9 mouse cellular contexts compared by ENCODE assay signal in genomic region chr4:129462118-129462517, GRCm38 (mm10). TPM values are rescaled to one million over a fixed set of nuclear protein-coding genes. Genes with fewer than 3 reads are reported as not detected.
DNase-seq lines count a peak whose midpoint lies in the region; ATAC-seq and TF ChIP-seq lines count a peak whose summit lies in the region.
"Had no signal": no experiment of that assay in that cellular context is flagged by ENCODE, and none has a peak within 500 bp of the region (broad histone marks: within the 10 kb centered on the region; RNA-seq: fewer than 3 reads in every experiment).

No protein-coding gene starts in this region.

- no peaks in the 10 kb centered on the region for H3K27me3 ChIP-seq in CH12.LX (replicated peaks)
- H3K27me3 ChIP-seq in forebrain, embryonic 12.5 days, result no peaks in the 10 kb centered on the region
- no peaks in the 10 kb centered on the region for H3K27me3 ChIP-seq in small intestine, adult 2 months (ENCODE audit: control insufficient read depth, insufficient read depth, low read length)

- H3K4me2 ChIP-seq in CH12.LX (ENCODE audit: insufficient read depth, low read depth, poor library complexity, severe bottlenecking), result peak overlapping the region; percentile 82
- peak overlapping the region; percentile 87 for H3K4me2 ChIP-seq in forebrain, embryonic 12.5 days

- TF ChIP-seq POLR2A in CH12.LX (IDR thresholded peaks at IDR 0.05; ENCODE audit: low read depth, low read length), result no peak
- no peak for TF ChIP-seq POLR2A in small intestine, adult 2 months (IDR thresholded peaks at IDR 0.05; ENCODE audit: low read depth, low read length)

- H3K4me3 ChIP-seq in CH12.LX (replicated peaks in 1 of 3; ENCODE audit: low read depth in 2 of 3, low read length in 2 of 3, poor library complexity in 1 of 3), result peak overlapping the region; percentile 74 to 92 (median 81)
- H3K4me3 ChIP-seq in forebrain, embryonic 12.5 days (replicated peaks), result peak overlapping the region; percentile 89
- H3K4me3 ChIP-seq in small intestine, adult 2 months (ENCODE audit: low read depth, low read length), result peak overlapping the region; percentile 77

- dilution Hi-C loops in CH12.LX (cut with MboI; ENCODE audit: extremely low pct_ligation_motif_present, extremely low pct_unique_long_range_greater_than_20kb, low sequenced_read_pairs), result no loop called here

- H3K36me3 ChIP-seq in CH12.LX (replicated peaks in 1 of 2; ENCODE audit: control insufficient read depth in 1 of 2, insufficient read depth in 1 of 2, low read length in 1 of 2), result peaks cover 23 to 42% of the 10 kb centered on the region in 2 experiments
- H3K36me3 ChIP-seq in forebrain, embryonic 12.5 days (replicated peaks), result peaks cover 24% of the 10 kb centered on the region
- H3K36me3 ChIP-seq in small intestine, adult 2 months (ENCODE audit: control insufficient read depth, insufficient read depth, low read length), result peaks cover 17% of the 10 kb centered on the region

- TF ChIP-seq CTCF in CH12.LX (conservative IDR thresholded peaks at IDR 0.05 in 1 of 2, IDR thresholded peaks at IDR 0.05 in 1 of 2; ENCODE audit: low read depth in 2 of 2, low read length in 2 of 2), result no peak
- no peak for TF ChIP-seq CTCF in small intestine, adult 2 months (IDR thresholded peaks at IDR 0.05; ENCODE audit: extremely low read depth, insufficient read length, insufficient replicate concordance, low read depth, low read length)

- peak; percentile 49 for DNase-seq in cerebellum, adult 11-12 months
- DNase-seq in CH12.LX (ENCODE audit: extremely low read depth), result no peak
- peak; percentile 18 for DNase-seq in kidney, postnatal 14 days
- no peak for DNase-seq in right cerebral cortex, postnatal 25 days
- DNase-seq in ovary, adult 18-20 months (ENCODE audit: low spot score), result no peak

- no peaks in the 10 kb centered on the region for H3K9me3 ChIP-seq in CH12.LX (replicated peaks; ENCODE audit: low read length)
- H3K9me3 ChIP-seq in forebrain, embryonic 12.5 days, result no peaks in the 10 kb centered on the region

- no peak overlapping the region for H3K27ac ChIP-seq in CH12.LX (ENCODE audit: insufficient read depth, low read depth)
- no peak overlapping the region for H3K27ac ChIP-seq in forebrain, embryonic 12.5 days
- H3K27ac ChIP-seq in small intestine, adult 2 months (ENCODE audit: insufficient read depth, low read depth, low read length), result no peak overlapping the region

- in situ Hi-C loops in CH12.LX (cut with MboI; ENCODE audit: low pct_ligation_motif_present, low pct_unique_long_range_greater_than_20kb, low sequenced_read_pairs), result no loop called here

- H3K4me1 ChIP-seq in CH12.LX (ENCODE audit: control insufficient read depth in 1 of 2, insufficient read depth in 2 of 2), result peaks cover 3 to 35% of the 10 kb centered on the region in 2 experiments
- H3K4me1 ChIP-seq in forebrain, embryonic 12.5 days, result peaks cover 15% of the 10 kb centered on the region
- H3K4me1 ChIP-seq in small intestine, adult 2 months (ENCODE audit: control insufficient read depth, insufficient read depth, insufficient read length, low read length), result peaks cover 11% of the 10 kb centered on the region; the same call in 1 of the 2 replicates

- TF ChIP-seq RAD21 in CH12.LX (IDR thresholded peaks at IDR 0.05; ENCODE audit: low read depth, low read length), result no peak

- H3K9ac ChIP-seq in CH12.LX (ENCODE audit: insufficient read depth, low read depth), result peak overlapping the region; percentile 83
- peak overlapping the region; percentile 75 for H3K9ac ChIP-seq in forebrain, embryonic 12.5 days

- WGBS in forebrain, embryonic 12.5 days, result 46% methylated on average over 3 of the region's 3 CpGs
- WGBS in small intestine, adult 2 months, result 21% methylated on average over 3 of the region's 3 CpGs

- peaks cover 5% of the 10 kb centered on the region for H3K79me2 ChIP-seq in CH12.LX (replicated peaks; ENCODE audit: control insufficient read depth, extremely low read depth, insufficient read depth, poor library complexity, severe bottlenecking)

- no peak for TF ChIP-seq EP300 in CH12.LX (IDR thresholded peaks at IDR 0.05; ENCODE audit: low read length)

- no peak for ATAC-seq in cerebellum, adult (ENCODE audit: insufficient number of reproducible peaks, low FRiP score, low TSS enrichment)
- no peak for ATAC-seq in forebrain, embryonic 12.5 days (ENCODE audit: low FRiP score)

TF ChIP-seq in CH12.LX, 34 proteins besides CTCF, POLR2A, EP300 and RAD21:
- TF ChIP-seq MYC (IDR thresholded peaks at IDR 0.05; ENCODE audit: low read depth, low read length) (no peak), ELF1 (IDR thresholded peaks at IDR 0.05; ENCODE audit: low read depth, low read length) (no peak), IRF4 (IDR thresholded peaks at IDR 0.05; ENCODE audit: low read depth, low read length) (no peak), RCOR1 (conservative IDR thresholded peaks at IDR 0.05; ENCODE audit: low read depth, low read length) (no peak), ZMIZ1 (IDR thresholded peaks at IDR 0.05; ENCODE audit: low read depth, low read length) (no peak), MAX (IDR thresholded peaks at IDR 0.05; ENCODE audit: low read length) (no peak), MAFK (IDR thresholded peaks at IDR 0.05; ENCODE audit: insufficient replicate concordance, low read length) (no peak), MAZ (IDR thresholded peaks at IDR 0.05; ENCODE audit: low read depth, low read length) (no peak), GABPA (IDR thresholded peaks at IDR 0.05; ENCODE audit: insufficient replicate concordance, low read depth, low read length) (no peak), ZC3H11A (IDR thresholded peaks at IDR 0.05; ENCODE audit: low read depth, low read length) (no peak), USF2 (conservative IDR thresholded peaks at IDR 0.05; ENCODE audit: low read depth, low read length) (no peak), JUN (IDR thresholded peaks at IDR 0.05; ENCODE audit: insufficient read depth, low read depth, low read length) (no peak)

RNA-seq across cellular contexts. Expression of gene Bsdc1, which starts 0.7 kb away (rescaled TPM):
- total RNA-seq in CH12.LX (2012; rRNA removed) (20.2 and 20.4 TPM in 2 replicates), CH12.LX (2014; rRNA removed) (19.3 and 20.6 TPM in 2 replicates)
- polyA plus RNA-seq in CH12.LX (2012; ENCODE audit: insufficient read length, low read depth), result 16.1 and 27.2 TPM in 2 replicates
- polyA plus RNA-seq in forebrain, embryonic 12.5 days (2016; fragmentation: Nextera tagmentation; extraction: Ambion mirVana), result 27.3 and 29.4 TPM in 2 replicates
- polyA plus RNA-seq in small intestine, adult 2 months (2012; rRNA removed), result 13.9 and 24.5 TPM in 2 replicates

RNA-seq across cellular contexts. Expression of gene Zbtb8b, which starts 21.5 kb away (rescaled TPM):
- 0.04 TPM in 2 replicates for total RNA-seq in CH12.LX (2012; rRNA removed)
- total RNA-seq in CH12.LX (2014; rRNA removed), result not detected in 2 replicates
- not detected in 2 replicates for polyA plus RNA-seq in CH12.LX (2012; ENCODE audit: insufficient read length, low read depth)
- polyA plus RNA-seq in forebrain, embryonic 12.5 days (2016; fragmentation: Nextera tagmentation; extraction: Ambion mirVana), result 2.8 and 3.2 TPM in 2 replicates
- 0.05 TPM in 1 of 2 replicates, not detected in the other for polyA plus RNA-seq in small intestine, adult 2 months (2012; rRNA removed)
- total RNA-seq: hematopoietic stem cell, adult 5-6 weeks had no signal

RNA-seq across cellular contexts. Expression of gene Tssk3, which starts 28.7 kb away (rescaled TPM):
- total RNA-seq in CH12.LX (2012; rRNA removed), result 0.13 TPM in 1 of 2 replicates, not detected in the other
- not detected in 2 replicates for total RNA-seq in CH12.LX (2014; rRNA removed)
- polyA plus RNA-seq in CH12.LX (2012; ENCODE audit: insufficient read length, low read depth), result not detected in 2 replicates
- polyA plus RNA-seq in forebrain, embryonic 12.5 days (2016; fragmentation: Nextera tagmentation; extraction: Ambion mirVana), result not detected in 2 replicates
- polyA plus RNA-seq in small intestine, adult 2 months (2012; rRNA removed), result not detected in 2 replicates
- total RNA-seq: hematopoietic stem cell, adult 5-6 weeks had no signal

RNA-seq across cellular contexts. Expression of gene Fam229a, which starts 28.9 kb away (rescaled TPM):
- total RNA-seq in CH12.LX (2012; rRNA removed), result not detected in 2 replicates
- not detected in 2 replicates for total RNA-seq in CH12.LX (2014; rRNA removed)
- polyA plus RNA-seq in CH12.LX (2012; ENCODE audit: insufficient read length, low read depth), result not detected in 2 replicates
- polyA plus RNA-seq in forebrain, embryonic 12.5 days (2016; fragmentation: Nextera tagmentation; extraction: Ambion mirVana), result not detected in 2 replicates
- not detected in 2 replicates for polyA plus RNA-seq in small intestine, adult 2 months (2012; rRNA removed)
- total RNA-seq: hematopoietic stem cell, adult 5-6 weeks had no signal

RNA-seq across cellular contexts. Expression of gene Marcksl1, which starts 51.3 kb away (rescaled TPM):
- 194 and 195 TPM in 2 replicates for total RNA-seq in CH12.LX (2012; rRNA removed)
- 260 and 265 TPM in 2 replicates for total RNA-seq in CH12.LX (2014; rRNA removed)
- 423 and 494 TPM in 2 replicates for polyA plus RNA-seq in CH12.LX (2012; ENCODE audit: insufficient read length, low read depth)
- 1,836 and 1,849 TPM in 2 replicates for polyA plus RNA-seq in forebrain, embryonic 12.5 days (2016; fragmentation: Nextera tagmentation; extraction: Ambion mirVana)
- 7.7 and 37.3 TPM in 2 replicates for polyA plus RNA-seq in small intestine, adult 2 months (2012; rRNA removed)

Comparison
In these comparisons a context has a peak if more than half of its experiments do, and no peak if none do; other contexts are left out.
1. DNase-seq: peak in cerebellum, adult 11-12 months (single experiment) and kidney, postnatal 14 days (single experiment); none in CH12.LX (single experiment), right cerebral cortex, postnatal 25 days (single experiment) and ovary, adult 18-20 months (single experiment).
2. Peak in every context shown above with its lines, with median percentiles within 50 percentile points of each other: H3K4me3 ChIP-seq.